Mouse (Mus musculus) urinary bladder, postnatal 4 days (tissue): ENCODE measurements around the gene Enpp1.

Experiments used
- DNase-seq, 2 experiments: peaks; one replicate each; pipeline ENCODE4 v3.0.0; 2021 to 2022; ENCODE audit warnings: low spot score in 2 of 2

Gene Enpp1

DNA sequence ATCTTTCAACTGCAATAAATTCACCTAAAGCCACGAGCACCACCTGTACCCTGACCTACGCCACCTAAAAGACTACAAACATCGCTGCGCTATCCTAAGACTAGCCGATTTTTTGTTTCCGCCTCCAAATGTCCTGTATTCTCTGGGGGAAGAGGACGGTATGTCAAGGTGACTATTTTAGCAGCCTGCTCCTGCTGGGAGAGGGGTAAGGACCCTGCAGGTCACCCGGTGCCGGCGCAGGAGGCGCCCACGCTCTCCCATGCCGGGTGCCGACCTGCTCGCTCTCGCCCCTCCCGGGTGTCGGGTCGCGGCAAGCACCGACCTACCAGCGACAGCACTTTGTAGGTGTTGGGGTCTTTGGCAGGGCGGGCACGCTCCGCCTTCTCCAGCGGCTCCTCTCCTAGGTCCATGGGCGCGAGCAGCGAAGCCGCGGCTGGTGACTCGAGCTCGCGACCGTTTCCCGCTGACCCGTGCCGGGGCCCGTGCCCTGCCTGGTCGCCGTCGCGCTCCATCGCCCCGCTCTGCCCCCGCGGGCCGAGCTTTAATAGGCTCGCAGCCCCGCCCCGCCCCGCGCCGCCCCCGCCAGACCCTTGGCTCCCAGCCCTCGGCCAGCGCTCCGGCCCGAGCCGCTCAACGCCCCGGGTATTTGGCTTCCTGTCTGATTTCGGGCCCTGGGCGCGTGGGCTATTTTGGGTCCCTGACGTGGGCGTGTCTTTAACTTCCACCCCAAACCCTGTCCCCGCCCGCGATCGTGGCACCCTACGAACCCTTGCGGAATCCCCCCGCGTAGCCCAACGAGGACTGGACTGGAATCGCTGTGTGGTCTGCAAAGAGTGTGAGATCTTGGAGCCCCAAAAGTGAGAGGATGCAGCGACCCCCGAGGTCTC, at the start of gene Enpp1:
Gene Enpp1 (minus strand): TSS at position 680 of the 887 bp plus-strand sequence.
- peak; percentile 52 to 73 for DNase-seq

- no peak for DNase-seq
Measured at GRCm38 (mm10) chr10:24758326-24758915, 46.5 kb upstream of the Enpp1 start.

DNA sequence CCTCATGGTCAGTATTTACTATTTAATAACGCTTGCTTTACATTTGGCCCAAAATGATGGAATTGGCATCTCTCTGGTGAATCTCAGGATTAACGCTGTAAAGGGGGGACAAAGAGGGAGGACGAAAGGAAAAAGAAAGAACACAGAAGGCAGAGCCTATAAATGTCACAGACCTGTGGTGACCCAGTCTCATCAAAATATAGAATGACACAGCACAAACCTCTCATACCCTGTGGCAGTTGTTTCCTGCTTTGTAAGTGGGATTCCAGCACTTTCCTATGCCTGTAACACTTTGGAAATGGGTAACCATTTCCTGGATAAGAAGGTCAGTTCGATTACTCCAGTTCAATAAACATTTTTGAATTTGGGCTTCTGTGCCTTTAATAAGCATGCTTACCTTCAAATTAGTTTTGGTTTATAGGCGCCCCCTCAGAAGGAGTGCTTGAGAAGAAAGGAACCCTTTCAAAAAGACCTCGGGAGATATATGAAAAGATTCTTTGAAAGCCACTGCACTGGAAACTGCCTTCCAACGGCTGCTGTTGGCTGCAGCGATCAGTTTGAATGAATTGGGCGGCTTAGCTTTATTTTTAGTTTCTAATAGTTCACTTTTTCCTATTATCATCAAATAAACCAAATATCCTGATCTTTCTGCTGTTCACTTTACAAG, 43.0 kb upstream of the Enpp1 start:
- DNase-seq, result no peak

DNA sequence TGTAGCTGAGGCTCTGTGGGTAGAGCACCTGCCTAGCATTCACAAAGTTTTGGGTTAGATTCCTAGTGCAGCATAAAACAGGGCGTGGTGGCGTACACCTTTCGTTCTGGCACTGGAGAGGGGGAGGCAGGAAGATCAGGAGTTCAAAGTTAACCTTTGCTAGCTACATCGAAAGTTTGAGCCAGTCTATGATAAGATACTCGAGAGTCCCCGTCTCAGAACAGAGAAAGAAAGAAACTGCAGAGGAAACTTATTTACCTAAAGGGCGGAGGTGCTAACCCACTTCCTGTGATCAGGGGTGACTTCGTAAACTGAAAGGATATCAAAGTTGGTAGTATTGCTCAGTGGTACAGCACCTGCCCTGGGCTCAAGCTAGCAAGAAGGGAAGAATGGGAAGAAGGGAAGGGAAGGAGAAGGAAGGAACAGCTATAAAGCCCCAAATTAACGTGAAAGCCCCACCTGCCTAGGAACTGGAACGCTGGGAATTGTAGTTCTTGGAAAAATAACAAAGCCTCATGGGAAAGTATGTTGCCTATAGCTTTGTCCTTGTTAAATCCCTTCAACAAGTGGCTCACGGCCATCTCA, 42.4 kb upstream of the Enpp1 start:
- DNase-seq, result no peak

DNA sequence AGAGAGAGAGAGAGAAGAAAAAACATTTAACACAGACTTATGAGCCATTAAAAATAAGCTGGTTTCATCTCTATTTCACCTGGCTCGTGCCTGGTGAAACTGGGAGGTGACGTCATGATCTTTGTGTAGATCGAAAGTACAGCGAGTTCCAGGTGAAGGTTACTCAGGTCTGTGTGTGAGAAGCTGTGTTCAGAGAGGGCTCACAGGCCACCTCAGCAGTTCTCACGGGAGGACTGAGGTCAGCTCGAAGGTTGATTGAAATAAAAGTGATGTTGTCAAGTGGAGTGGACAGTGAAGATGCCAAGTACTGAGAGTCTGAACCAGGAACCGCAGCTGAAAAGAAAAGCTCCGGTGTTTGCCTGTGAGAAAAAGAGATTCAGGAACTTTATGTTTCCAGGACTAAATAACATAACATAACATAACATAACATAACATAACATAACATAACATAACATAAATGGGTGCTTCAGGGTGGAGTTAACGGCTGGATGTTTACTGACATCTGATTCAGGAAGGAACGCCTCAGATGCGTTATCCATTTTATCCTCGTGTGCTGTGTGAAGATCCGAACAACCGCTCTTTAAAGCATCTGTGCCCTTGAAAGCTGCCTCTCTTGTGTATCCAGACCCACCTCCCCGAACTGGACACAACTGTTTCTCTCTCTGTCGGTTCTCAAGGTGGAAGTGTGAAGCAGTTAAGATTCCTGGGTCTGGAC, 41.7 kb upstream of the Enpp1 start:
- DNase-seq, result no peak

DNA sequence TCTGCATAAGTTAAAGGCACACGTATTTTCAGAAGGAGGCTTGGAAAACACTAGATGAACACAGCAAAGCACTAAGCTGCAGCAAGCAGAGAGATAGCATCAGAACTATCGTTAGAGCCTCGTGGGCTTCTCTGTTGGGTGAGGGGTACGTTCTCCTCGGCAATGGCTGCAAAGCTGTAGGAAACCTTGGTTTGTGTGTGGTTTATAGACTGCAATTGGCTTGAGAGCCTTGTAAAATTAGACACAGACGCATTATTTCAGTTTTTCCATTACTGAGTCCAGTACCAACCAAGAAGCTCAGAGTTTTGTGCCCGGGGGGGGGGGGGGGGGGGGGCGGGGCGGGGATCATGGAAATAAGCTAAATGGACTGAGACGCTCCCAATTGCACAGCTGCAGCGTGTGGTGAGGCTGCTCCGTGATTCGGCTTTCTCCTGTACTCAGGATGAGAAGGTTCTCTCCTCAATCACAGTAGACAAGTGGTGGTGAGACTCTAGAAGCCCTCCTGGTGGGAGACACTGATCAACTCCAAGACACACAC, 31.1 kb upstream of the Enpp1 start:
- DNase-seq, result no peak

DNA sequence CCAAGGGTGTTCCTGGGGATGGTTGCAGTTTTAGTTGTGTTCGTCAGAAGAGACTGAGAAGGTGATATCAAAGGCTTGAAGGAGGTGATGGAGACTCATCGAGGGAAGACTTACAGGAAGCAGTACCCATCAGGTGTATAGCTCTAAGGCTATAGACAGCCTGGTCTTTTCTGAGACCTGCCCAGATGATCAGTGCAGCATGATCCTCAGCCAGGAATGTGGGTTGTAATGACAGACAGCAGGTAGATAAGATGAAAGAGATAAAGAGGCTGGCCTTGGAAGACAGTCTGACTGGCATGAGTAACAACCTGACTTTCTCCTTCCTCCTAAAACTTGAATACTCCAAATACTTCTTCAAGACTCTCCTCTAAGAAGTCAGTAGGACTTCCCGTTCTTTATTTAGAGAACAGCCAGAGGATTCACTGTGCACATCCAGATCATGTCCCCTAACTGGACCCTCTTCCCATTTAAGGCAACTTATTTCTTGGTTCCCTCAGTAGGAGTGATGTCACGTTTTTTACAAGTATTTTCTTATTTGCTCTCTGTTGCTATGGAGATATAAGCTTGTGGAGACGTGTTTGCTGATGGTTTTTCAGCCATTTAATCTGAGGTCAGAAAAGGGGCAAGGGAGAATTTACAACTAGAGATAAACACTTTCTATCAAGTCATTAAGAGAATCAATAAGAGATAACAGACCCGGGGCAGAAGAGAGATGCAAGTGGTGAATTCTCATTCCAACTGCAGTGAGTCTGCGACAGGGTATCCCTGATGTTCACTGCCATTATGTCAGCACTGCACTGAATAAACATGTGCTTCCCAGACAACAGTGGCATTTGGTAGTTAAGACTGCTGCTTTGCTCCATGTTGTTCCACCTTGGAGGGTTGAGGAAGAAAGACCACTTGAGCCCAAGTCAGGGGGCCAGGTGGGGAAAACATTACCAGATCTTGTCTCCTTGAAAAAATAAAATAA, 29.6 kb upstream of the Enpp1 start:
- no peak for DNase-seq

GRCm38 (mm10) chr10:24739171-24739570, 27.2 kb upstream of the Enpp1 start:
- no peak for DNase-seq

DNA sequence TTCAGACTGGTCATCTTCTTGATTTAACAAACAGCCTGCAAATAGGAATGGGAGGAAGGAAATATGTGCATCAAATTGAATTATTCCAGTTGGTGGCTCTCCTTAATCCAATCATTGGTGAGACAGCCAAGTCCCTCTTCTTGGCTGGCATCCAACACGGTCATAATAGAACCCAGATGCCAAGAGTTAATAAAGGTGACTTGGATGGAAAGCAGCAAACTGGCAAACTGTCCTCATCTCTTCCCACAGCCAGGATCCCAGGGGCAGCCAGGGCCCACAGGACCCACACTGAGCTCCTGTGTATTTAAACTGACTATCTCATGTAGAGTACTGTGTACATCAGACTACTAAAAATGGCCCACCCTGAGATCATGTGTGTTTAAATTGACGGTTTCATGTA, 26.5 kb upstream of the Enpp1 start:
- DNase-seq, result no peak

DNA sequence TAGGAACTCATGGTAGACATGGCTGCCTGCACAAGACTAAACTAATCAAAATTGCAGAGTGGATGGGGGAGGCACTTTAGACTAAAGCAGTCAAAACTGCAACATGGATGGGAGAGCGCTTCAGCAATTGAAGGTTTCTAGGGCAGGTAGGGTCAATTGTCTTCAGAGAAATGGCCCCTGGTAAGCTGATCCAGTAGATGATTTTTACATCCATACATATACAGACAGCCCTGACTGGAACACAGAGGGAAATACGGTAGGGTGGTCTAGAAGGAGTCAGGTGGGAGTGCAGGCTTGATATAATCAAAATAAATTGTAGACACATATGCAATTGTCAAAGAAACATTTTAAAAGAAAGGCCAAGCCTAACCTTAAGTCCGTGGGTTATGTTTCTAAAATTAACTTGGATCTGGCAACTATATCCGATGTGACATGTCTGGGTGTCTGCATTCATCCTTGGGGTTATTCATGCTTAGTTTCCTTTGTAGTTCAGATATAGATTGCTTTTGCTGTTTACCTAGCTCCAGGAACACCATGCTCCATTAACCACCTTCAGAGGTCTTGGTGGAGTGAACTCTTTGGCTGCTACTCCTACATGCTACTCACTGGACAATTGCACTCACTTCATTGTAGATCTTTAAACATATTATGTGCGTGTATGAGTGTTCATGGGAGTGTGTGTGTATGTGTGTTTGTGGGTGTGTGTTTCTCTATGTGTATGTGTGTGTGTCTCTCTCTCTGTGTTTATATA, 23.2 kb upstream of the Enpp1 start:
- DNase-seq, result no peak

DNA sequence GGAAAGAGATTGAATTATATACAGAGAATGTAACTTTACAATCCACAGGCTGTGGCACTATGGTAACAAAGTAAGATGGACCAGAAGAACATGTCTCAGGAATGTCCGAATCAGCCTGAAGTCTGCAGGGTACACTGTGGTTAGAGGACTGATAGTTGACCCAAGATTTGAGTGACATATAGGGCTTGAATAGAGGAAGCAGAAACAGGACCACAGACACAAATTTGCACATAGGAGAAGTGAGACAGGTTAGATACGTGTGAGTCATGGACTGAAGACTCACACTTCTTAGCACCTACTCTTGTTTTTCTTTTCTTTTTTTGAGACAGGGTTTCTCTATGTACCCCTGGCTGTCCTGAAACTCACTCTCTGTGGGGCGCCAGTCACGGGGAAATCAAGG, 15.5 kb upstream of the Enpp1 start:
- no peak for DNase-seq

- no peak for DNase-seq
Measured at GRCm38 (mm10) chr10:24725197-24725596, 13.2 kb upstream of the Enpp1 start.

GRCm38 (mm10) chr10:24721841-24722240, 9.9 kb upstream of the Enpp1 start:
- DNase-seq, result no peak

GRCm38 (mm10) chr10:24719383-24719782, 7.4 kb upstream of the Enpp1 start:
- no peak for DNase-seq

DNA sequence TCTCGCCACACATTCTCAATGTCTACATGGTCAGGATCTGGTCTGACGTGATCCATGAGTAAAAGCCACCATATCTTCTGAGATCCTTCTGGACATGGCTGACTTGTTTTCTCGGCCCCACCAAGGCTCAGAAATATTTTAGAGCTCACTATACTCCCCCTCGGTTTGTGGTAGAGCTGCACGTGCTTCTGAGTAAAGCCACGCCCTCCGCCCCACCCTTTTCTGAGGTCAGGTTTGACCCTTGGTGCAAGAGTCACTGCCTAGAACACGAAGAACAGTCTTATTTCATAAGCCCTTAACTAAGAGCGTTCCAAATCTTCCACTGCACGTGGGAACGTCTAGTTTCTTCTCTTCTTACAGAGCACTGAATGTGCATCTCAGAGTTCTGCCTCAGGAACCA, 6.8 kb upstream of the Enpp1 start:
- no peak for DNase-seq

- DNase-seq, result no peak
Measured at GRCm38 (mm10) chr10:24718058-24718457, 6.1 kb upstream of the Enpp1 start.

- no peak for DNase-seq
Measured at GRCm38 (mm10) chr10:24716232-24716631, 4.3 kb upstream of the Enpp1 start.

DNA sequence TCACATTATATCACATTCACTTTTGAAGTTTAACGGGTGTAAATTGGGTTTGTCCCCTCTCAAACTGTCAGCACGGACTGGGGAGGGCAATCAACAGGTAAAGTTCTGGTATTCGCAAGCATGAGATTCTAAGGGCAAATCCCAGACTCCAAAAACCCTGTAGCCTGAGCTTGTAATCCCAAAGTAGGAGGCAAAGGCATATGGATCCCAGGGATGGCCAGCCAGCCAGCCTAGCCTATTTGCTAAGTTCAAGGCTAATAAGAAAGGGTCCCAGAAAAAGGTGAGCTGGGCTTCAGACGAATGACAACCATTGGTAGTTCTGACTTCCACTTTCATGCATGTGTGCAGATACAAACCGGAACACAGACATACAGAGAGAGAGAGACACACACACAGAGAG, 942 bp upstream of the Enpp1 start:
- no peak for DNase-seq

- no peak for DNase-seq
Measured at GRCm38 (mm10) chr10:24712367-24712761, 405 bp upstream of the Enpp1 start.

GRCm38 (mm10) chr10:24711071-24711470, 888 bp downstream of the Enpp1 start:
- DNase-seq, result no peak
